Mouse (Mus musculus) B cell, adult 67 days (primary cell): ENCODE results near the gene Gfra4. TPM values are rescaled to one million over a fixed set of nuclear protein-coding genes. Genes with fewer than 3 reads are reported as not detected.

Experiments used
- total RNA-seq, 2 experiments: library from RNA; stranded (reverse); gene quantifications; 4 replicates each; pipeline ENCODE4 v1.2.4; 2023

The Gfra4 gene
- not detected for total RNA-seq

GRCm38 (mm10) chr2:131042988-131043387 is at the start of gene Gfra4:
Gfra4 (minus strand) TSS chr2:131043088.

DNA sequence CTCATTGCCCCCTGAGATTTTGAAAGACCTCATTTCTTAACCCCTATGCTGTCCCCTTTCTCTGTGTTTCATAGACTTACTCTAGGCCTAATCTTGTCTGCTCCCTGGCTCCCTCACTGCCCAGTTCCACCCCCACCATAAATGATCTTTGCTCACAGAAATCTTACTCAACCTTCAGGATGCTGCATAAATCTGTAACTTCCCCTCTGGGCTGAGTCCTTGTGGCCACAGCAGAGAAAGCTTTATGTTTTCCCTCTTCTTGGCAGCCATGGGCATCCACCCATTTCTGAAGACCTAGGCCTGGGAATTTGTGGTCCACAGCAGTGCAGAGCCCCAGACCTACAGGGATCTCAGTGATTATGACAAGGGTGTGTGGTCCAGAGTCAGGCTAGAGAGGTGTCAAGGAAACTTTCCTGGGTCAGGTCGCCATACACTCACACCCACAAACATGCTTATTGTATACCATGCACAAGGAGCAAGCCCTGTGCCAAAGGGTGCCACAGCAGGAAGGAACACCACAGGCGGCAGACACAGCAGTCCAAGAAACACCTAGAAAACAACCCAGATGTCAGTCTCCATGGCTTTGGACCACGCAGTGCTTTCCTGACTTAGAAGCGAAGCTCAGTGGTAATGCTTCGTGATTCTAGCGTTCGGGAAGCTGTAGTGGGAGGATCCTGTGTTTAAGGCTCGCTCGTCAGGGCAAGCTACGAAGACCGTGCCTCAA is 43.9 kb upstream of the Gfra4 start, which contains the start of gene Siglec1:
Gene Siglec1, minus strand, starts transcription at position 99 of the 724 bp plus-strand sequence.

DNA sequence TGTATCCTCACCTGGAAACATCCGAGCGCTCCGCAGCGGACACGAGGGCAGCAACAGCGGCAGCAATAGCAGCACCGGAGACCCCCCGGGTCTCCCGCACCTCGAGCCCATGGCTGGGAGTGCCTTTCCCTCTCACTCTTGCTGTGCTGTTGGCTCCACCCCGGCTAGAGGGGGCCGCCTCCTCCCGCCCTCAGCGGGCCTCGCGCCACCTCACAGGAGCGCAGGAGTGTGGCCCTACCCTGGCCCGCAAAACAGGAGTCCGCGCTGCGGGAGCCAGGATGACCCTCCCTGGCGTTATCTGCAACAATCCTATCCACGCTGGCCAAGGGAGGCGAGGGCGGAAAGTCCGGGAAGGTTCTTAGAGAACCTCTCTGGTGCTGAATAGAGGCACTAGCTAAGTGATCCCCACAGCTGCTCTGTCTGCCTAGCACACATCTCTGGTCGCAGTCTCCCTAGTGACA is 20.5 kb upstream of the Gfra4 start, which contains the start of gene Adam33:
Gene Adam33, minus strand, starts transcription at position 411 of the 461 bp plus-strand sequence.

Other genes starting within 250 kb of the Gfra4 start
- 10 to 100 TPM; 15.5 to 27.8 TPM for gene 4930402H24Rik, start 136.7 kb downstream of the Gfra4 start, total RNA-seq
- 10 to 100 TPM; 20.9 to 23.1 TPM for gene Atrn, start 136.6 kb downstream of the Gfra4 start, total RNA-seq
- gene Adam33, start 20.7 kb upstream of the Gfra4 start, total RNA-seq, result not detected
- gene Siglec1, start 43.7 kb upstream of the Gfra4 start, total RNA-seq, result under 1 TPM in 1 of 2 experiments, not detected in 1; 0.32 TPM
- under 1 TPM in 1 of 2 experiments, not detected in 1; 0.35 TPM for gene Hspa12b, start 84.2 kb upstream of the Gfra4 start, total RNA-seq
- not detected for gene Gm11037, start 90.4 kb upstream of the Gfra4 start, total RNA-seq
- 10 to 100 TPM; 18.4 to 18.9 TPM for gene 1700037H04Rik, start 117.0 kb upstream of the Gfra4 start, total RNA-seq
- gene Cenpb, start 137.0 kb upstream of the Gfra4 start, total RNA-seq, result 10 to 100 TPM; 22.2 to 28.5 TPM
- gene Cdc25b, start 143.9 kb upstream of the Gfra4 start, total RNA-seq, result 10 to 100 TPM; 79.3 to 83.2 TPM
- 1 to 10 TPM; 1.2 to 1.7 TPM for gene Spef1, start 144.2 kb upstream of the Gfra4 start, total RNA-seq
- 10 to 100 TPM; 12.0 to 12.6 TPM for gene Ap5s1, start 164.0 kb upstream of the Gfra4 start, total RNA-seq
- 10 to 100 TPM; 28.4 to 43.4 TPM for gene Mavs, start 191.0 kb upstream of the Gfra4 start, total RNA-seq
- gene Pank2, start 219.4 kb upstream of the Gfra4 start, total RNA-seq, result 10 to 100 TPM; 74.5 to 75.2 TPM